Mouse (Mus musculus): ENCODE measurements around the gene Tanc1.

The Tanc1 gene

GRCm38 (mm10) chr2:59680736-59681135 lies 68.9 kb downstream of the Tanc1 start:
- DNase-seq (ENCODE audit: low read depth, low spot score) = peak; percentile 44

- no peak for DNase-seq (ENCODE audit: low read depth, low spot score)
These were observed 69.3 kb downstream of the Tanc1 start for GRCm38 (mm10) chr2:59681181-59681580.

GRCm38 (mm10) chr2:59684864-59685605 lies 73.2 kb downstream of the Tanc1 start:
- no peak for DNase-seq (ENCODE audit: low read depth, low spot score)

GRCm38 (mm10) chr2:59685606-59685950 lies 73.7 kb downstream of the Tanc1 start:
- DNase-seq (ENCODE audit: low read depth, low spot score) = no peak

- no peak for DNase-seq (ENCODE audit: low read depth, low spot score)
These were observed 76.6 kb downstream of the Tanc1 start for GRCm38 (mm10) chr2:59688261-59689104.

GRCm38 (mm10) chr2:59691112-59691511 lies 79.3 kb downstream of the Tanc1 start:
- DNase-seq (ENCODE audit: low read depth, low spot score) = no peak

- DNase-seq (ENCODE audit: low read depth, low spot score) = no peak
These were observed 81.6 kb downstream of the Tanc1 start for GRCm38 (mm10) chr2:59693473-59693872.

- peak; percentile 24 for DNase-seq (ENCODE audit: low read depth, low spot score)
These were observed 85.3 kb downstream of the Tanc1 start for GRCm38 (mm10) chr2:59697123-59697522.

GRCm38 (mm10) chr2:59697722-59698634 lies 86.1 kb downstream of the Tanc1 start:
- peak; percentile 75 for DNase-seq (ENCODE audit: low read depth, low spot score)

GRCm38 (mm10) chr2:59698635-59699300 lies 86.9 kb downstream of the Tanc1 start:
- peak; percentile 59 for DNase-seq (ENCODE audit: low read depth, low spot score)

- no peak for DNase-seq (ENCODE audit: low read depth, low spot score)
These were observed 88.1 kb downstream of the Tanc1 start for GRCm38 (mm10) chr2:59699893-59700292.

- no peak for DNase-seq (ENCODE audit: low read depth, low spot score)
These were observed 93.4 kb downstream of the Tanc1 start for GRCm38 (mm10) chr2:59705221-59705620.

GRCm38 (mm10) chr2:59706806-59707205 lies 95.0 kb downstream of the Tanc1 start:
- DNase-seq (ENCODE audit: low read depth, low spot score) = no peak

- DNase-seq (ENCODE audit: low read depth, low spot score) = no peak
These were observed 96.3 kb downstream of the Tanc1 start for GRCm38 (mm10) chr2:59707922-59708706.

- no peak for DNase-seq (ENCODE audit: low read depth, low spot score)
These were observed 98.9 kb downstream of the Tanc1 start for GRCm38 (mm10) chr2:59710771-59711170.

- DNase-seq (ENCODE audit: low read depth, low spot score) = no peak
These were observed 100.2 kb downstream of the Tanc1 start for GRCm38 (mm10) chr2:59711992-59712391.

GRCm38 (mm10) chr2:59712484-59712883 lies 100.6 kb downstream of the Tanc1 start:
- DNase-seq (ENCODE audit: low read depth, low spot score) = no peak

GRCm38 (mm10) chr2:59713626-59714556 lies 102.0 kb downstream of the Tanc1 start:
- no peak for DNase-seq (ENCODE audit: low read depth, low spot score)

- no peak for DNase-seq (ENCODE audit: low read depth, low spot score)
These were observed 103.2 kb downstream of the Tanc1 start for GRCm38 (mm10) chr2:59714992-59715391.
